Mouse (Mus musculus): ENCODE measurements around the gene Flt4.
"Not testable (repeated sequence)": the region's sequence is repeated elsewhere in the genome, so short reads cannot be mapped to it uniquely, and the experiment has no call there.

DNA sequence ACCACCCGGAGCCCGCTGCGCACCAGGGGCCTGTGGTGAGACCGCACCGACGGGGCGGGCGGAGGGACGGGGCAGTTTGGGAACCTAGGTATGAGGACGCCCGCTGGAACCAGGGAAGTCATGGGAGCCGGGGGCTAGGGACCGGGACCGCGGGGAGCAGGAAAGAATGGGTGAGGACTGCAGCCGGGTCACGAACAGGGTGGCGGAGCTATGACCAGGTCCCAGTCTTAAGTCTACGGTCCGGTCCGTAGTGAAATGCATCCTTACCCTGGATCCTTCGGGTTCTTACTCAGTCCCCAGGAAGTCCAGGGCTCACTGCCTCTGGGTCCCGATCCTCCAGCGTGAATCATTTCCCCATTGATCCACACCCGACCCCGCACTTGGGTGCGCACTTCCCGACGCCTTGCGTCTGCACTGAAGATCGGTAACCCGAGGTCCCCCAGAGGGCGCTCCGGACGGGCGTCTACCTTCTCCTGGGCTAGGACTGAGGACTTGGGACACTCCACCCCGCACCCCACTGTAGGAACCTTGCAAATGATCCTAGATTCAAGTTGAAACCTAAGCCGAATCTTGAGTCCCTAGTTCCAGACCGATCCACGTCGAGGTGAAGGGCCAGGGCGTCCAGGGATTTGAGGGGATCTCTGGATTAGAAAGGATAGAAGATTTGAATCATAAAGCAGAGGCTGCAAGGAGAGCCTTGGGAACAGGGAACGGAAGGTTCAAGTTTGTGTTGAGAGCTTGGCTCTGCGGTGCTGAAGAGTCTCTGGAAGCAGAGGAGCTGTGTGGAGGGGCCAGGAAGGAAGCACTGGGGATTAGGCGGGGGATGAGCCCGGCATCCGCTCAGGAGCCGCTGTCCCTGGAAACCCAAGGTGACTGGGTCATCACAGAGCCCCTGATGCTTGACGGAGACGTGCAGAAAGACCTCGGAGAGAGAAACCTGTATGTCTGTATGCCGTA lies 1.1 kb downstream of the Flt4 start:
- TF ChIP-seq CTCF (IDR thresholded peaks at IDR 0.05; ENCODE audit: extremely low read depth, insufficient read length, insufficient replicate concordance, low read depth, low read length); POLR2A (IDR thresholded peaks at IDR 0.05; ENCODE audit: low read depth, low read length): not testable (repeated sequence)

All from small intestine, adult 2 months (tissue).